Mouse (Mus musculus): ENCODE results near the gene Car9.
A peak's percentile ranks its signal among the peaks of the same experiment; 100 is the strongest.

- TF ChIP-seq CTCF (IDR thresholded peaks at IDR 0.05; ENCODE audit: extremely low read depth, insufficient read length, insufficient replicate concordance, low read depth, low read length) (peak; percentile 24; the same call in 1 of the 2 replicates), POLR2A (IDR thresholded peaks at IDR 0.05; ENCODE audit: low read depth, low read length) (no peak)
Measured at GRCm38 (mm10) chr4:43498983-43499382, 7.8 kb upstream of the Car9 start.

All from small intestine, adult 2 months (tissue).